Mouse (Mus musculus) C2C12 (cell line): ENCODE measurements around the gene Casz1.

Experiments used
- CEBPB ChIP-seq: IDR thresholded peaks from one replicate; pipeline ENCODE4 v1.6.1; 2011; ENCODE audit warnings: low read depth, mild to moderate bottlenecking, control low read depth, moderate library complexity
- CTCF ChIP-seq: IDR thresholded peaks from one replicate; pipeline ENCODE4 v1.5.1; 2011; ENCODE audit not compliant: control insufficient read depth, insufficient read depth, insufficient read length
- FOSL1 ChIP-seq: IDR thresholded peaks from one replicate; pipeline ENCODE4 v1.8.0; 2011; ENCODE audit warnings: mild to moderate bottlenecking, low read length; ENCODE audit not compliant: poor library complexity, insufficient read depth, severe bottlenecking
- MAX ChIP-seq: IDR thresholded peaks from one replicate; pipeline ENCODE4 v1.6.1; 2011; ENCODE audit warnings: mild to moderate bottlenecking, control low read depth
- MYOD1 ChIP-seq: IDR thresholded peaks from one replicate; pipeline ENCODE4 v1.6.1; 2011; ENCODE audit warnings: low read depth; ENCODE audit not compliant: control insufficient read depth, insufficient read length
- MYOG ChIP-seq: IDR thresholded peaks from one replicate; pipeline ENCODE4 v1.6.1; 2011; ENCODE audit not compliant: control insufficient read depth, insufficient read length; ENCODE audit errors: extremely low read depth
- USF1 ChIP-seq: IDR thresholded peaks from one replicate; pipeline ENCODE4 v1.6.1; 2011; ENCODE audit warnings: low read depth, mild to moderate bottlenecking, control low read depth, moderate library complexity

GRCm38 (mm10) chr4:148804780-148805160 lies 541 bp downstream of the Casz1 start:
- no peak for TF ChIP-seq FOSL1
- no peak for TF ChIP-seq MYOD1
- TF ChIP-seq USF1: no peak
- TF ChIP-seq CTCF: no peak
- no peak for TF ChIP-seq MYOG
- TF ChIP-seq MAX: no peak
- no peak for TF ChIP-seq CEBPB
